Mouse (Mus musculus) spleen, adult 18-20 months (tissue): ENCODE data around the gene Gm10720.
"Not testable (repeated sequence)": the region's sequence is repeated elsewhere in the genome, so short reads cannot be mapped to it uniquely, and the experiment has no call there.

Experiments used
- DNase-seq, 2 experiments: peaks; one replicate each; pipeline ENCODE4 v3.0.0; 2022; ENCODE audit warnings: mixed read lengths in 2 of 2

Gene Gm10720

DNA sequence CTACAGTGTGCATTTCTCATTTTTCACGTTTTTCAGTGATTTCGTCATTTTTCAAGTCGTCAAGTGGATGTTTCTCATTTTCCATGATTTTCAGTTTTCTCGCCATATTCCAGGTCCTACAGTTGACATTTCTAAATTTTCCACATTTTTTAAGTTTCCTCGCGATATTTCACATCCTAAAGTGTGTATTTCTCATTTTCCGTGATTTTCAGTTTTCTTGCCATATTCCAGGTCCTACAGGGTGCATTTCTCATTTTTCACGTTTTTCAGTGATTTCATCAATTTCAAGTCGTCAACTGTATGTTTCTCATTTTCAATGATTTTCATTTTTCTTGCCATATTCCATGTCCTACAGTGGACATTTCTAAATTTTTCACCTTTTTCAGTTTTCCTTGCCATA, at the start of gene Gm10720:
TSS of gene Gm10720 (plus strand) at position 301 of the 400 bp plus-strand sequence.
- DNase-seq, result not testable (repeated sequence)

DNA sequence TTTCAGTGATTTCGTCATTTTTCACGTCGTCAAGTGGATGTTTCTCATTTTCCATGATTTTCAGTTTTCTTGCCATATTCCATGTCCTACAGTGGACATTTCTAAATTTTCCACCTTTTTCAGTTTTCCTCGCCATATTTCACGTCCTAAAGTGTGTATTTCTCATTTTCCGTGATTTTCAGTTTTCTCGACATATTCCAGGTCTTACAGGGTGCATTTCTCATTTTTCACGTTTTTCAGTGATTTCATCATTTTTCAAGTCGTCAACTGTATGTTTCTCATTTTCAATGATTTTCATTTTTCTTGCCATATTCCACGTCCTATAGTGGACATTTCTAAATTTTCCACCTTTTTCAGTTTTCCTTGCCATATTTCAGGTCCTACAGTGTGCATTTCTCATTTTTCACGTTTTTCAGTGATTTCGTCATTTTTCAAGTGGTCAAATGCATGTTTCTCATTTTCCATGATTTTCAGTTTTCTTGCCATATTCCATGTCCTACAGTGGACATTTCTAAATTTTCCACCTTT, 14.9 kb upstream of the Gm10720 start, which contains the start of gene Gm10722:
TSS of gene Gm10722 (plus strand) at position 478 of the 528 bp plus-strand sequence.
- peak in 1 of 2 experiments; percentile 3 for DNase-seq

- not testable (repeated sequence) for DNase-seq
Observed at GRCm38 (mm10) chr9:3001006-3001405, 14.4 kb upstream of the Gm10720 start.

- peak; percentile 39 to 74 for DNase-seq
Observed at GRCm38 (mm10) chr9:3001948-3002659, 13.3 kb upstream of the Gm10720 start.

GRCm38 (mm10) chr9:3002794-3003396, 12.6 kb upstream of the Gm10720 start, which contains the start of gene Gm11168:
Gene Gm11168, plus strand, starts transcription at chr9:3003346.
- not testable (repeated sequence) for DNase-seq

GRCm38 (mm10) chr9:3006179-3006578, 9.3 kb upstream of the Gm10720 start:
- DNase-seq, result not testable (repeated sequence)

DNA sequence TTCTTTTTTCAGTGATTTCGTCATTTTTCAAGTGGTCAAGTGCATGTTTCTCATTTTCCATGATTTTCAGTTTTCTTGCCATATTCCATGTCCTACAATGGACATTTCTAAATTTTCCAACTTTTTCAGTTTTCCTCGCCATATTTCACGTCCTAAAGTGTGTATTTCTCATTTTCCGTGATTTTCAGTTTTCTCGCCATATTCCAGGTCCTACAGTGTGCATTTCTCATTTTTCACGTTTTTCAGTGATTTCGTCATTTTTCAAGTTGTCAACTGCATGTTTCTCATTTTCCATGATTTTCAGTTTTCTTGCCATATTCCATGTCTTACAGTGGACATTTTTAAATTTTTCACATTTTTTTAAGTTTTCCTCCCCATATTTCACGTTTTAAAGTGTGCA, 8.8 kb upstream of the Gm10720 start:
- peak; percentile 24 to 72 for DNase-seq

- DNase-seq, result not testable (repeated sequence)
Observed at GRCm38 (mm10) chr9:3007272-3007671, 8.2 kb upstream of the Gm10720 start.

DNA sequence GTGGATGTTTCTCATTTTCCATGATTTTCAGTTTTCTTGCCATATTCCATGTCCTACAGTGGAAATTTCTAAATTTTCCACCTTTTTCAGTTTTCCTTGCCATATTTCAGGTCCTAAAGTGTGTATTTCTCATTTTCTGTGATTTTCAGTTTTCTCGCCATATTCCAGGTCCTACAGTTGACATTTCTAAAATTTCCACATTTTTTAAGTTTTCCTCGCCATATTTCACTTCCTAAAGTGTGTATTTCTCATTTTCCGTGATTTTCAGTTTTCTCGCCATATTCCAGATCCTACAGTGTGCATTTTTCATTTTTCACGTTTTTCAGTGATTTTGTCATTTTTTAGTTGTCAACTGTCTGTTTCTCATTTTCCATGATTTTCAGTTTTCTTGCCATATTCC, 6.1 kb upstream of the Gm10720 start:
- DNase-seq, result not testable (repeated sequence)

DNA sequence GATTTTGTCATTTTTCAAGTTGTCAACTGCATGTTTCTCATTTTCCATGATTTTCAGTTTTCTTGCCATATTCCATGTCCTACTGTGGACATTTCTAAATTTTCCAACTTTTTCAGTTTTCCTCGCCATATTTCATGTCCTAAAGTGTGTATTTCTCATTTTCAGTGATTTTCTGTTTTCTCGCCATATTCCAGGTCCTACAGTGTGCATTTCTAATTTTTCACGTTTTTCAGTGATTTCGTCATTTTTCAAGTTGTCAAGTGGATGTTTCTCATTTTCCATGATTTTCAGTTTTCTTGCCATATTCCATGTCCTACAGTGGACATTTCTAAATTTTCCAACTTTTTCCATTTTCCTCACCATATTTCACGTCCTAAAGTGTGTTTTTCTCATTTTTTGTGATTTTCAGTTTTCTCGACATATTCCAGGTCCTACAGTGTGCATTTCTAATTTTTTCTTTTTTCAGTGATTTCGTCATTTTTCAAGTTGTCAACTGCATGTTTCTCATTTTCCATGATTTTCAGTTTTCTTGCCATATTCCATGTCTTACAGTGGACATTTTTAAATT, 3.3 kb upstream of the Gm10720 start:
- DNase-seq, result not testable (repeated sequence)

DNA sequence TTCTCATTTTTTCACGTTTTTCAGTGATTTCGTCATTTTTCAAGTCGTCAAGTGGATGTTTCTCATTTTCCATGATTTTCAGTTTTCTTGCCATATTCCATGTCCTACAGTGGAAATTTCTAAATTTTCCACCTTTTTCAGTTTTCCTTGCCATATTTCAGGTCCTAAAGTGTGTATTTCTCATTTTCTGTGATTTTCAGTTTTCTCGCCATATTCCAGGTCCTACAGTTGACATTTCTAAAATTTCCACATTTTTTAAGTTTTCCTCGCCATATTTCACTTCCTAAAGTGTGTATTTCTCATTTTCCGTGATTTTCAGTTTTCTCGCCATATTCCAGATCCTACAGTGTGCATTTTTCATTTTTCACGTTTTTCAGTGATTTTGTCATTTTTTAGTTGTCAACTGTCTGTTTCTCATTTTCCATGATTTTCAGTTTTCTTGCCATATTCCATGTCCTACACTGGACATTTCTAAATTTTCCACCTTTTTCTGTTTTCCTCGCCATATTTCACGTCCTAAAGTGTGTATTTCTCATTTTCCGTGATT, 2.6 kb upstream of the Gm10720 start, which contains the start of gene Gm10721:
TSS of gene Gm10721 (plus strand) at position 408 of the 547 bp plus-strand sequence.
- not testable (repeated sequence) for DNase-seq

DNA sequence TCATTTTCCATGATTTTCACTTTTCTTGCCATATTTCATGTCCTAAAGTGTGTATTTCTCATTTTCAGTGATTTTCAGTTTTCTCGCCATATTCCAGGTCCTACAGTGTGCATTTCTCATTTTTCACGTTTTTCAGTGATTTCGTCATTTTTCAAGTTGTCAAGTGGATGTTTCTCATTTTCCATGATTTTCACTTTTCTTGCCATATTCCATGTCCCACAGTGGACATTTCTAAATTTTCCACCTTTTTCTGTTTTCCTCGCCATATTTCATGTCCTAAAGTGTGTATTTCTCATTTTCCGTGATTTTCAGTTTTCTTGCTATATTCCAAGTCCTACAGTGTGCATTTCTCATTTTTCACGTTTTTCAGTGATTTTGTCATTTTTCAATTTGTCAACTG, 442 bp downstream of the Gm10720 start:
- not testable (repeated sequence) for DNase-seq

- DNase-seq, result not testable (repeated sequence)
Observed at GRCm38 (mm10) chr9:3017108-3017507, 1.7 kb downstream of the Gm10720 start, which contains the start of gene Gm10719. Gene Gm10719, plus strand, starts transcription at chr9:3017408.

DNA sequence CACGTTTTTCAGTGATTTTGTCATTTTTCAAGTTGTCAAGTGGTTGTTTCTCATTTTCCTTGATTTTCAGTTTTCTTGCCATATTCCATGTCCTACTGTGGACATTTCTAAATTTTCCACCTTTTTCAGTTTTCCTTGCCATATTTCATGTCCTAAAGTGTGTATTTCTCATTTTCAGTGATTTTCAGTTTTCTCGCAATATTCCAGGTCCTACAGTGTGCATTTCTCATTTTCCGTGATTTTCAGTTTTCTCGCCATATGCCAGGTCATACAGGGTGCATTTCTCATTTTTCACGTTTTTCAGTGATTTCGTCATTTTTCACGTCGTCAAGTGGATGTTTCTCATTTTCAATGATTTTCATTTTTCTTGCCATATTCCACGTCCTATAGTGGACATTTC, 3.5 kb downstream of the Gm10720 start:
- peak; percentile 62 to 84 for DNase-seq

DNA sequence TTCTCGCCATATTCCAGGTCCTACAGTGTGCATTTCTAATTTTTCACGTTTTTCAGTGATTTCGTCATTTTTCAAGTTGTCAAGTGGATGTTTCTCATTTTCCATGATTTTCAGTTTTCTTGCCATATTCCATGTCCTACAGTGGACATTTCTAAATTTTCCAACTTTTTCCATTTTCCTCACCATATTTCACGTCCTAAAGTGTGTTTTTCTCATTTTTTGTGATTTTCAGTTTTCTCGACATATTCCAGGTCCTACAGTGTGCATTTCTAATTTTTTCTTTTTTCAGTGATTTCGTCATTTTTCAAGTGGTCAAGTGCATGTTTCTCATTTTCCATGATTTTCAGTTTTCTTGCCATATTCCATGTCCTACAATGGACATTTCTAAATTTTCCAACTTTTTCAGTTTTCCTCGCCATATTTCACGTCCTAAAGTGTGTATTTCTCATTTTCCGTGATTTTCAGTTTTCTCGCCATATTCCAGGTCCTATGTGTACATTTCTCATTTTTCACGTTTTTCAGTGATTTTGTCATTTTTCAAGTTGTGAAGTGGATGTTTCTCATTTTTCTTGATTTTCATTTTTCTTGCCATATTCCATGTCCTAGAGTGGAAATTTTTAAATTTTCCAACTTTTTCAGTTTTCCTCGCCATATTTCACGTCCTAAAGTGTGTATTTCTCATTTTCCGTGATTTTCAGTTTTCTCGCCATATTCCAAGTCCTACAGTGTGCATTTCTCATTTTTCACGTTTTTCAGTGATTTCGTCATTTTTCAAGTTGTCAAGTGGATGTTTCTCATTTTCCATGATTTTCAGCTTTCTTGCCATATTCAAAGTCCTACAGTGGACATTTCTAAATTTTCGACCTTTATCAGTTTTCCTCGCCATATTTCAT, 4.6 kb downstream of the Gm10720 start:
- peak; percentile 22 to 24 for DNase-seq

DNA sequence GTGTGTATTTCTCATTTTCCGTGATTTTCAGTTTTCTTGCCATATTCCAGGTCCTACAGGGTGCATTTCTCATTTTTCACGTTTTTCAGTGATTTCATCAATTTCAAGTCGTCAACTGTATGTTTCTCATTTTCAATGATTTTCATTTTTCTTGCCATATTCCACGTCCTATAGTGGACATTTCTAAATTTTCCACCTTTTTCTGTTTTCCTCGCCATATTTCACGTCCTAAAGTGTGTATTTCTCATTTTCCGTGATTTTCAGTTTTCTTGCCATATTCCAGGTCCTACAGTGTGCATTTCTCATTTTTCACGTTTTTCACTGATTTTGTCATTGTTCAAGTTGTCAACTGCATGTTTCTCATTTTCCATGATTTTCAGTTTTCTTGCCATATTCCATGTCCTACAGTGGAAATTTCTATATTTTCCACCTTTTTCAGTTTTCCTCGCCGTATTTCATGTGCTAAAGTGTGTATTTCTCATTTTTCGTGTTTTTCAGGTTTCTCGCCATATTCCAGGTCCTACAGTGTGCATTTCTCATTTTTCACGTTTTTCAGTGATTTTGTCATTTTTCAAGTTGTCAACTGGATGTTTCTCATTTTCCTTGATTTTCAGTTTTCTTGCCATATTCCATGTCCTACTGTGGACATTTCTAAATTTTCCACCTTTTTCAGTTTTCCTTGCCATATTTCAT, 7.0 kb downstream of the Gm10720 start:
- peak in 1 of 2 experiments; percentile 29 for DNase-seq

DNA sequence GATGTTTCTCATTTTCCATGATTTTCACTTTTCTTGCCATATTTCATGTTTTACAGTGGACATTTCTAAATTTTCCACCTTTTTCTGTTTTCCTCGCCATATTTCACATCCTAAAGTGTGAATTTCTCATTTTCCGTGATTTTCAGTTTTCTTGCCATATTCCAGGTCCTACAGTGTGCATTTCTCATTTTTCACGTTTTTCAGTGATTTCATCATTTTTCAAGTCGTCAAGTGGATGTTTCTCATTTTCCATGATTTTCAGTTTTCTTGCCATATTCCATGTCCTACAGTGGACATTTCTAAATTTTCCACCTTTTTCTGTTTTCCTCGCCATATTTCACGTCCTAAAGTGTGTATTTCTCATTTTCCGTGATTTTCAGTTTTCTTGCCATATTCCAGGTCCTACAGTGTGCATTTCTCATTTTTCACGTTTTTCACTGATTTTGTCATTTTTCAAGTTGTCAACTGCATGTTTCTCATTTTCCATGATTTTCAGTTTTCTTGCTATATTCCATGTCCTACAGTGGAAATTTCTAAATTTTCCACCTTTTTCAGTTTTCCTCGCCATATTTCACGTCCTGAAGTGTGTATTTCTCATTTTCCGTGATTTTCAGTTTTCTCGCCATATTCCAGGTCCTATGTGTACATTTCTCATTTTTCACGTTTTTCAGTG, 8.0 kb downstream of the Gm10720 start, which contains the start of gene Gm10718:
TSS of gene Gm10718 (plus strand) at position 236 of the 673 bp plus-strand sequence.
- DNase-seq, result not testable (repeated sequence)

- peak; percentile 39 to 62 for DNase-seq
Observed at GRCm38 (mm10) chr9:3023985-3024648, 8.7 kb downstream of the Gm10720 start.

DNA sequence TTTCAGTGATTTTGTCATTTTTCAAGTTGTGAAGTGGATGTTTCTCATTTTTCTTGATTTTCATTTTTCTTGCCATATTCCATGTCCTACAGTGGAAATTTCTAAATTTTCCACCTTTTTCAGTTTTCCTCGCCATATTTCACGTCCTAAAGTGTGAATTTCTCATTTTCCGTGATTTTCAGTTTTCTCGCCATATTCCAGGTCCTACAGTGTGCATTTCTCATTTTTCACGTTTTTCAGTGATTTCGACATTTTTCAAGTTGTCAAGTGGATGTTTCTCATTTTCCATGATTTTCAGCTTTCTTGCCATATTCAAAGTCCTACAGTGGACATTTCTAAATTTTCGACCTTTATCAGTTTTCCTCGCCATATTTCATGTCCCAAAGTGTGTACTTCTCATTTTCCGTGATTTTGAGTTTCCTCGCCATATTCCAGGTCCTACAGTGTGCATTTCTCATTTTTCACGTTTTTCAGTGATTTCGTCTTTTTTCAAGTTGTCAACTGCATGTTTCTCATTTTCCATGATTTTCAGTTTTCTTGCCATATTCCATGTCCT, 9.5 kb downstream of the Gm10720 start, which contains the start of gene Gm10717:
TSS of gene Gm10717 (plus strand) at position 506 of the 556 bp plus-strand sequence.
- peak in 1 of 2 experiments; percentile 11 for DNase-seq
